Mouse (Mus musculus) left cerebral cortex, postnatal 36 days (tissue): Measurements from ENCODE around the gene A930009A15Rik. TPM values are rescaled to one million over a fixed set of nuclear protein-coding genes. Genes with fewer than 3 reads are reported as not detected.

ENCODE experiments used
- DNase-seq, 2 experiments: peaks; one replicate each; pipeline ENCODE4 v3.0.0; 2021 to 2022; ENCODE audit warnings: low spot score in 2 of 2, mixed read lengths in 1 of 2
- intact Hi-C: fragments of 180-260 bp; cut with DNase I; formaldehyde crosslinking; loops from one replicate; pipeline ENCODE4 v1.15.1; 2025
- total RNA-seq, 2 experiments: library from RNA; stranded (reverse); gene quantifications; 2 replicates each; pipeline ENCODE4 v1.2.3; 2021

A930009A15Rik gene
- total RNA-seq, 2 experiments from 2014 or later = 0.32 to 0.41 TPM

DNA sequence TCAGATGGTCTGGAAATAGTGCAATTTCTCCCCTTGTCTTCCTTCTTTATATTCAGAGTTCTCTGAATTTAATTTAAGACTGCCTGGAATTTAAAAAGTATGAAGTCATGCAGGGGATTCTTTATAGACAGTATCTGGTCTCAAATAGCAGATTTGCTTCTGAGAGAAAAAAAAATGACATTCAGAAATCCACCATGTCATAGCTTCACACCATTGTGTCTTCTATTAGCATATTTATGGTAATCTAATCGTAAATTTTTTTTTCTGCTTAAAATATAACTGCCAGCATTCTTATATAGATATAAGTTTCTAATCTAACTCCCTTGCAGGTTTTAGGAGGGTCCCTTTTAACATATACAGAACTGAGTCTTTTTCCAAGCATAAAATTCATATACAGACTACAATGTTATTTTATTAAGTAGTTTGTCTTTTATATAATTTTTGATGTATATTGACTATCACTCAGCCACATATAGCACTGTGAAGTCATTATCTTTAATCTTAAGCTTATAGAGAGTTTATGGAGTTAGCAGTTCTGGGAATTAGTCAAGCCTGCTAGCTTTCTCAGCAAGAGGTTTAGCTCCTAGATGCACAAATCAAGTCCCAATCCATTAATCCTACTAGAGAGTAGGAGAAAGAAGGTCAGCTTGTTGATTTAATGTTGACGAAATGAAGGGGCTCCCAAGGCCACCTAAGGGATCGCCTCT lies 2.1 kb downstream of the A930009A15Rik start:
- intact Hi-C loops = no loop called here
- DNase-seq = no peak

DNA sequence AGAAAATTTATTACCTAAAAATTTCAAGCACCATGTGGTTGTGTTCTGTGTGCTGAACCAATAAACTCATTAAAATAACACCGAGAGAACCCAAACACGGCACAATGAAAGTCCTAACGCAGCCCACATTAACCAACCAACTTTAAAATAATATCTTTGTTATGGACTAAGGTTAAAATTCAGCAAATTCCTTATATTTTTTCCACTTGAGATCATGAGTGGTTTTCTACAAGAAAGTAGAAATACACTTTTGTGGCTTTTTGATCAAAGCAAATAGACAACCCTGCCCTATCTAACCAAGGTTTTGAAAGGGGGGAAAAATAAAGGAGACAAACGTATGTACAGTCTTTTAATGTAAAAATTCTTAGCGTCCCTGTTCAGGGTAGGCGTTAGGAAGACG lies 9.3 kb downstream of the A930009A15Rik start:
- intact Hi-C loops = no loop called here
- DNase-seq = no peak

DNA sequence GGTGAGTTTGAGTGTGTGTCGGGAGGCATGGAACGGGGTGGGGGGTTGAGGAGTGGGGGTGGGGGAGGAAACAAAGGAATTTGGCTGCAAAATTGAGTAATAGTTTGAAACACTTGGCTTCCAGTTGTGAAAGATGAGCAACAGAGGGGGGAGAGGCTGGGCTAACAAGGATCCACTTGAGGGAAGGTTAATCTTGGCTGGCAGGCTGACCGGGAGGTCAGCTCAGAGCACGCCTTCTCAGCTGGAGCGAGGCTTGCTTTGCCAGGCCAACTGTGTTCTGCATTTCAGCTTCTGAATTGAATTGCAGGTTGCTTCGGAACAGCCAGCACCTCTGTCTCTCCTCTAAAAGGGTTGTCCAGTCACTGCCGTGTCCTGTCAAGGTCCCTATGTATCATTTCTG lies 9.7 kb downstream of the A930009A15Rik start:
- DNase-seq = no peak
- intact Hi-C loops = no loop called here

DNA sequence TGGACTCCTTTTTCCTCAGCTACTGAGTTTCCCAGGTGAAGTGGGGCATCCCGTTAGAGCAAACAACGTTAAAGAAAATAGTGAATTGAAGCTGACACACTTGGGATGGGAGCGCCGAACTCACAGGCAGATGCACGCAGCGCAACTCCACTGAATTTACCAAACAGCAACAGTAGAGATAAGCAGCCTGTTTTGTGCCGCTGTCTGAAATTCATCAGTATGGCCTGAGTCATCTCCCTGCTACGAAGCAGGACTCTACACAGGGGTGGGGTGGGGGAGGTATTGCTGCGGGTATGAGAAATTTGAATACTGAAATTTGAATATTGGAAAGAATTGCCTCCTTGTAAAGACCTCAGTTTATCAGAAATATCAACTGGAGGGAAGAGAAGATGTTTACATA lies 12.2 kb downstream of the A930009A15Rik start:
- no peak for DNase-seq
- intact Hi-C loops = loop anchor here (10.0 kb wide), 1 partner anchor 107 kb away; no protein-coding TSS in a partner anchor

DNA sequence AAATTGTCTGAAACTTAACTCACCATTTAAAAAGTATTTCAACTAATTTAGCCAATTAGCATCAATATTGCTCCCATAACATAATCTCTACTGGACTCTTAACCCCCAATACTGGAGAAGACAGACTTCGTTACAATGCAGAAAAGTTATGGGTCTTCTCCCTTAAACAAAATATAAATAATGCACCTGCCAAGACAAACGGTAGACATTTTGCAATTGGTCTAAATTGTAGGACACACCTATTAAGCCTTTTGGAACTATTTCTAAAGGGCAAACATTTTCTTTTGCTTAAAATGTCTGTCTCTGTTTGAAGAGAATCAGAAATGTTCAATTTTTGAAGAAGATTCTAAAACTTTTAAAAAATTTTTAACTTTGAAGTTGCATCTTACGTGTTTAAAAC lies 13.3 kb downstream of the A930009A15Rik start:
- intact Hi-C loops = loop anchor here (10.0 kb wide), 1 partner anchor 108 kb away; no protein-coding TSS in a partner anchor

DNA sequence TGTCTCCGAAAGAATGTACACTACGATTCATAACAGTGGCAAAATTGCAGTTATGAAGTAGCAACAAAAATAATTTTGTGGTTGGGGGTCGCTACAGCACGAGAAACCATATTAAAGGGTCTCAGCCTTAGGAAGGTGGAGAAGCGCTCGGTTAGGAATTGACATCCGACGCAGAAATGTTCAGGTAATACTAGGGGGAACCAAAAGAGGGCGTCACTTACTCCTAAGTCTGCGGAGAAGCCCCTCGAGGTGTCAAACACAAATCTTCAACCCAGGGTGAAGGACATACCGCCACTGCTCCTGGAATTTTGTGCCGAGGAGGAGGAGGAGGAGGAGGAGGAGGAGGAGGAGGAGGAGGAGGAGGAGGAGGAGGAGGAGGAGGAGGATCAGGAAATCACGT lies 14.9 kb downstream of the A930009A15Rik start:
- DNase-seq = no peak
- intact Hi-C loops = loop anchor here (10.0 kb wide), 1 partner anchor 110 kb away; no protein-coding TSS in a partner anchor

More for the DNA sequence above, 13.3 kb downstream of the A930009A15Rik start:
- DNase-seq = no peak

DNA sequence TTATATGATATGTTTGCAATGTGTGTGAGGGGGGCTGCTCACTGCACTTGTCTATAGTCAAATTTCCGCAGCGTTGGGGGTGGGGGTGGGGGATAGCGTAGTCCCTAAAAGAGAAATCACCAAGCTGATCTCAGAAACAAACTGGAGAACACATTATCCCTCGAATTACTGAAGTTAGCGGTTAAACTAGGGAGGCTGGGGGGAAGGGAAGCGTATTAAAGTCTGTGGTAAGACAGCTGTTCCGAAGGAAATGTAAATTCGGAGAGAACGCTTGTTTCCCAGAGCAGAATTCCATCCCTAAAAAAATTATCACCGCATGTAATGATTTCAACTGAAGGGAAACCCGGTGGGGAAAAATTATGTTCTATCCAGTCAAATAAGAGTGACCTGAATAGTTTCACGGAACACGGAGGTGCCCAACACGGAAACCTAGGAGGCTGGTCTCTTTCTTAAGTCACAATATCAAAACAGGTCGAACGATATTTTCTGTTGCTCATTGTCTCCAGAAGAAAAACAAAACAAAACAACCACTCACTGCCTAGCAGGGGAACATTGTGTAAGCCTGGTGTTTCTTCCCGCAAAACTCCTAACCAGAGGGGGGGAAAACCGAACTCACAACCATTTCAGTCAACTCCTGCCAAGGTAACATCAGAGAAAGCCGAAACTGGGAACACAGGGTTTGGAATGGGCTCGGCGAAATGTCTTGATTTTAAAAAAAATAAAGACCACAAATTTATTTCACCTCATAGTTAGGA lies 15.9 kb downstream of the A930009A15Rik start:
- no peak for DNase-seq
- intact Hi-C loops = loop anchor here (10.0 kb wide), 1 partner anchor 111 kb away; no protein-coding TSS in a partner anchor

DNA sequence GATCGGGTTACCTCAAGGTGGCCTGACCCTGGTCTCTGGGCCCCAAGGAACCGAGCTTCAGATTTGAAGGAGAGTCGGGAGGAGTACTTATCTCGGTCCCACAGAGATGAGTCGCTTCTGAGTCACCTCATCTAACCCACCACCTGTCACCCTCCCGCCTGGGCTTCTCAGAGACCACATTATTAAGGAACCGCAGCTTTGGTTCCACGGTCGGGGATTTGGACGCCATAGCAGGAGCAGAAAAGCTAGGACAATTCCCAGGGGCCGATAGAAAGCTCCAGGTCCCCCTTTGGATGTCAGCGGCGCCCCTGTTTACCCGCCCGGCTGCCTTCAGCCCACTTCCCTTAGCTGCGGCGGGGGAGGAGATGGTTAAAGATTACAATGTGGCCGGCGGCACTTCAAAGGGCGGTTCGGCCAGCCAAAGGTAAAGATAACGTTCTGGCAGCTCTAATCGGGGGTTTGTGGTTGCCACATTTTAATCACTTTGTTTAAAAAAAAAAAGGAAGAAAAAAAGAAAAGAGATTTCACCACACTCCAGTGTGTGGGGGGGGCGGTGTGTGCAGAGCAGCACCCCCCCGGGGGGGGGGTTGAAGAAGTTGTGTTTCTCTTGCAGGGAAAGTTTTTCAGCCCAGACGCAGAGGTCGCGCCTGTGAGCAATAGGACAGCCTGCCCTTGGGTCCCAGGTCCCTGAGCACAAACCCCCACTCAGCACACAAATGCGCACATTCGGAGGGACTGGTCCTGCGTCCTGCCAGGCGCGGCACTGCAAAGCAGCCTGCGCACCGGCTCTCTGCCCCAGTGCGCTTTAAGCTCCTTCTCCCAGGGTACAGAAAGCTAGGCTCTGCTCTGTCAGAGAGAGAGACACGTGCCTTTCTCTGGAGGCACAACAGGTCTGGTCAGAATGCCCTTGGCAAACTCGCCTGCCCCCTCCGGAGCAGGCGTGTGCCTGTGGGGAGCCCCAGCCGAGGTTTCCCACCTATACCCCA lies 16.8 kb downstream of the A930009A15Rik start:
- intact Hi-C loops = loop anchor here (10.0 kb wide), 1 partner anchor 112 kb away; no protein-coding TSS in a partner anchor
- DNase-seq = no peak

DNA sequence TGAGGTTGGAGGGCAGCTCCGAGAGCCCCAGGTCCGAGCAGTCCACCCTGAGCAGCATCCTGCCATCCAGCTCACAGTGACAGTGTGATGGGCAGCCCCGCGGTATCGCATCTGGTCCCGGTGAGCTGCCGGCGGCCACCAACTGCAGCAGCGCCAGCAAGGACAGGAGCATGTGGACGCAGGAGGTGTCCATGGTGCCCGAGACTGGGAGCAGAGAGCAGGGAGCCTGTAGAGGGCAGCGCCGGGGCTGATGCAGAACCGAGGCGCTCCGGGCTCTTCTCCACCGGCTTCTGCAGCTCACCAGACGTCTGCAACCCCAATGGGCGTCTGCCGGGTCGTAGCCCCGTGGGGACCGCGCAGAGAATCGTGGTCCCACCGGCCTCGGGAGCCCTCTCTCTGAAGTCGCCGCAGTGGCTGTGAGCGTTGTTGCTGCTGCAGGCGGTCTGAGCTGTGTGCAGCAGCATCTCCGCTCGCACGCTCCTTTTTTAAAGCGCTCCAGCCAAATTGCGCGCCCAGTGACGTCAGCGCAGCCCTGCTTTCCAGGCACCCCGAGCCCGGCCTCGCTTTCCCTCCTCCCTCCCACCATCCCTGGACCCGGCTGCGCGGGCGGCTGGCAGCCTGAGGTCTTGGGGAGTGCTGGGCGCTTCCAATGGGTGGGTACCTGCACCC lies 17.6 kb downstream of the A930009A15Rik start, which contains the start of gene Lgr5:
Gene Lgr5 (minus strand): TSS at position 480 of the 669 bp plus-strand sequence.
- intact Hi-C loops = loop anchor here (10.0 kb wide), 1 partner anchor 113 kb away; no protein-coding TSS in a partner anchor
- DNase-seq = peak; percentile 58 to 63

DNA sequence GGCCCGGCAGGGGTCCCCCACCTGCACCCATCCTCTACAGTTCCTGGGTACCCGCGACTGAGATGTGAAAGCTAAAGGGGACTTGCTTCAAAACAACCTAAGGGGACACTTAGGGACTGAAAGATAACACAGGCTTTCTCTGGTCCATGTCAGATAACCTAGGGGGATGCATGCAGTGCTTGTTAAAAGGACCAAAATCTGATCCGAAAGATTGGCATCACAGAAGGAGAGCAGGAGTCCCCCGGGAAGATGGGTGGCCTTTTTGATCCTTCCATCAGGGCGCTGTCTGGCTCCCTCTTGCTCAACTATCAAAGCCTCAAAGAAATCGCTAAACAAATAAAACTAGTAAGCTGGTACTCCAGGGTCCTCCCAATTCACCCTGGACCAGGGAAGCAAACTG lies 18.2 kb downstream of the A930009A15Rik start:
- DNase-seq = no peak
- intact Hi-C loops = loop anchor here (10.0 kb wide), 1 partner anchor 113 kb away; no protein-coding TSS in a partner anchor

DNA sequence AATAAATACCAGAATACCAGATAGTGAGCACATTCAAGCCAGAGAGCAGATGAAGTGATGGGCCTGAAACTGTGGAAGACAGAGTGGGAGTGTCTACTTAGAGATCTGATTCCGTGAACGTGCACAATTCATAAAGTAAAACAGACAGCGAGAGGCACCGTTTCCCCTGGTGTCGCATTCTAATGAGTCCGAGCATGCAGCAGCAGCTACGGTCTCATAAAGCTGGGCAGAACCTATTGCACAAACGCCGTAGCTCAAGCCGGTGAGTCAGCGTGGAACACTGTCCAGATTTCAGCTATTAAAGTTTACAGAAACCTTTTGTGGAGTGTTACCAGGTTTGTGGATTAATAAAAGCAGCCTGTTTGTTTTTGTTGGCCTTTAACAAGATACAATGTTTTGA lies 23.4 kb downstream of the A930009A15Rik start:
- DNase-seq = no peak
- intact Hi-C loops = no loop called here

DNA sequence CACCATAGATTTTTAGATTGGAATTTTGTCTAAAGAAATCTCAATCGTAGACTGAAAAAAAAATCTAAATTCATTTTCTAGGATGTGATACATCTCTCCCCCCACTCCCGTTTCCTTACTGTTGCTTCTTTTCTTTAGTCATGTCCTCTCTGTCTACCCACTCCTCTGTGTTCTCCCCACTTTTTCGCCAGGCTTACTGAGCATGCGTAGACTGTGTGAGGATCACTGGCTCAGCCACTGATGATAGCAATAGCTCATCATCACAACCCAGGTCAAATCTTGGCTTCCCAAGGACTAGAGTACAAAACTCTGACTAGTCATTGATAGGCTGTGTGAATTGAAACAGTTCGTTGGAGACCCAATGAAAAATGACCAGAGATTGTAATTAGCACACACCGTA lies 23.9 kb downstream of the A930009A15Rik start:
- no peak for DNase-seq
- intact Hi-C loops = no loop called here

DNA sequence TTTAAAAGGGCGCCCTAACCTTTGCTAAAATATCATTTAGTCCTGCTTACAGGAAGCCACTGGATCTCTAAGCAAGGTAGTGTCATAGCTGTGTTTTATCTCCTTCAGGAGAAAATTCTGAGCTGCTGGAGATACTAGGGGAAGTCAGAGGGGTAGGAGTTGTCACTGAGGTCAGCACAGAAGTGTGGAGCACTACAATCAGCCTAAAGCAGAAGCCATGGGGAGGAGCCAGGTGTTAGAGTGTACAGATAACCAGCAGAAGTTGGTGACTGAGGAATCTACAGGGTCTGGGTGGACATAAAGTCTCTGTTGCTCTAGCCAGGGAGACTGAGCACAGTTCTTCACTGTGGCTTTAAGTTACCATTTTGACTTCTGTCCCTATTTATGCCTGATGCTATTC lies 26.0 kb downstream of the A930009A15Rik start:
- intact Hi-C loops = no loop called here
- DNase-seq = no peak

DNA sequence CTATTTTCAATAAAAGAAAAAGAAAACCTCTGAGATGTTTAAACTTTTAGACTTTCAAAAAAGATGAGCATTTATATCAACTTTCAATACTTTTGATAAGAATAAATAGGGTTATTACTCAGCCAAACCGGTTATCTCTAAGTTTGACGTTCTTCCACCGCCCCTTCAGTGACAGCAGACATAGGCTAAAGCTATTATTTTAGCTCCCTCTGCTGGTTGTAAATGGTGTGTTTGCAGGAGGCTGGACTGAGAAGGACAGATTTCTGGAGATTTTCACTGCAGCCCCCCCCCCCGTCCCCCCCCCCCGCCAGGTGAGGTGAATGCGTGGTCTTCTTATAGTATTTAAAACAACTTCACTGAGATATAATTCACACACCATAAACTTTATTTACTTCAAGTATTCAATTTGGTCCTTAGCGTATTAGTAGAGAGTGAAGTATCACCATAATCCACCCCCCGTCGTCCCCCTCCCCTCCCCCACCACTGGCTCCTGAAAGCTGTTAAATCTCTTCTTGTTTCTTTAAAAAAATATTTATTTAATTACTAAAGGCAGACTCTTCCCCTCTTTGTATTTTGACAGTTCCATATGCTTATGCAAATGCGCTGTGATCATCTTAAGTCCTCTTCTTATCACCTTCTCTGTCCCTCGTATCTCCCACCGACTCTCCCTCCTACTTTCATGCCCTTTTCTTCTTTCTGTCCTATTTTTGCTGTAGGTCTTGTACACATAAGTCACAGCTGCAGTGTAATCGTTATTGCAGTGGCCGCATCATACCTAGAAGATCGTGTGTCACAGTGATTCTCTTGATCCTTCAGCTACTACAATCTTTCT lies 47.9 kb downstream of the A930009A15Rik start:
- DNase-seq = no peak
- intact Hi-C loops = loop anchor here (5.0 to 10.0 kb wide), 3 partner anchors 183 to 293 kb away; no protein-coding TSS in a partner anchor

DNA sequence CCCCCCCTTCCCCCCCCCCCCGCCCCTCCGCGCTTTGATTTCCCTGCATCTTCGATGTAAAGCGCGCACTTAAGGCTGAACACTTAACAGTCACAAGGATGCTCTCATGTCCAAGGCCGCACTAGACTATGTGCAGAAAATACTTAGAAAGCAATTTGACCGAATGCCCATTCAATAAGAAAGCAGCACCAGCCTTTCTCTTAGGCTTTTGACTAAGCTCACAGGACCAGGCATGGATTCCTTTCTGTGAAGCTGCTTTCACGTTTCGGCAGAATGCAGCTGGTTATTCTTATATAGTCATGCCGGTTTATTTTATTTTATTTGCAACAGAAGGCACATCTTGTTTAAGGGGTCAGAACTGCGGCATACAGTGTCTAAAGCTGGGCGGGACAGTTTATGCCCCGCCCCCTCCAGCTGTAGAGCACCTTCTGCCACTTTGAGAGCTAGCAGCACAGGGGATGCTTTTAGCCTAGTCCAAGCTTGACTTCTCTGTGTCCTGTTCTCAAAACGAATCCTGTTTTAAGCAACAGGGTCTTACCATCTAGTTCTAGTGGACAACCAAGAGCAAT lies 48.6 kb downstream of the A930009A15Rik start:
- DNase-seq = no peak
- intact Hi-C loops = loop anchor here (5.0 to 10.0 kb wide), 3 partner anchors 184 to 294 kb away; no protein-coding TSS in a partner anchor

DNA sequence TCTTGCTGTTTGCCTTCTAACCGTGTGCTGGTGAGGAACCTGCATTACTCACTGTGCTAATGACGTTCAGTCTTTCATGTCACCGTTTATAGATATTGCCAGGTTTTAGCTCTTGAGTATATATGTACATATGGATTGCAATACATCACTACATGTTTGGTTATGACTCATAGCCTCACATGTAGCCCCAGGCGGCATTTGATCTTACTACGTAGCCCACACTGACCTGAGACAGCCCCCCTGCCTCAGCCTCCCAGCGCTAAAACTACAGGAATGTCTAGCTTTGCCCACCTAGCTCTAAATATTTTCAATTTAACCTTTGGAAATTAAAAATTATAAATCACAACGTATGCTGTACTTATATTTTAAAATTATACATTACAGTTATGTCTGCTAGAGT lies 53.7 kb downstream of the A930009A15Rik start:
- no peak for DNase-seq
- intact Hi-C loops = no loop called here

DNA sequence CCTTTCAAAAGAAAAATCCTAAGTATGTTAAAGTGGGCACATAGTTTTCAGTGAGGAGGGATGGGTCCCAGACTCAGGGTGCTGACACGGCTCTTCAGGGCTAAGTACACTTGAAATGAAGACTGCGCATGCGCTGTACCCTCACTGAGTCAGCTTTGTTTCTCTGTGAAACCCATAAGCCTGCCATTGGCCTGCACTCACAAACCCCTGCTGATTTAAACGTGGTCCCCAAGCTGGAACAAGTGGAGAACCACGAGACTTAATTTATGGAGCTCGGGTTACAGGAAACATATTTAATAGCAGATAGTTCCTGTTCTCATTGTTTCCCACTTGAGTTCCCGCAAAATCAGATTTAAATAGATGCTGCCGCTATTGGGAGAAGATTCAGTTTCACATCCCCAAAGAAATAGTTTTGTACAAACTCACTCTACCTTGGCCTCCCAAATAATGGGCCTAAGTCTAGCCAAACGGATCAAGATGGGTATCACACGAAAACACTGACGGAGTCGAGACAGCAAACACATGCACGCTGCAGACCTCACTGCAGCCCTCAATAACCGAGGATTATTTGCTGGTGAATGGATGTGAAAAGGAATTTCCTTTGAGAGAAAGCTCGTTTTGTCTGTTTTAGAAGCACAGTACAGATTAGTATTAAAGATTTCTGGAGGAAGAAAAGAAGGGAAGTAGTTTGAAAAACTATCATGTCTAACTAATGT lies 54.3 kb downstream of the A930009A15Rik start:
- intact Hi-C loops = no loop called here

More for the DNA sequence above, 54.3 kb downstream of the A930009A15Rik start:
- no peak for DNase-seq
